Mouse (Mus musculus) lung, embryonic 16.5 days (tissue): ENCODE data around the gene Ttc14. TPM values are rescaled to one million over a fixed set of nuclear protein-coding genes. Genes with fewer than 3 reads are reported as not detected.
A peak's percentile ranks its signal among the peaks of the same experiment; 100 is the strongest.

Experiments
- ATAC-seq: fragments of 200-750 bp; cut with Nextera tagmentation; 2 replicates; pipeline ENCODE4 v1.8.0; 2017; ENCODE audit warnings: low read depth, mild to moderate bottlenecking, moderate library complexity
- H3K27ac ChIP-seq: fragments of 300-500 bp; sonication (generic); 2 replicates; pipeline ENCODE4 v1.5.1; 2014; ENCODE audit warnings: mild to moderate bottlenecking, control low read depth, low read length
- H3K27me3 ChIP-seq: fragments of 300-500 bp; sonication (generic); 2 replicates; pipeline ENCODE4 v1.6.1; 2014; ENCODE audit warnings: low read depth, low read length, mixed read lengths; ENCODE audit not compliant: control insufficient read depth, insufficient read depth
- H3K36me3 ChIP-seq: fragments of 300-500 bp; sonication (generic); 2 replicates; pipeline ENCODE4 v1.6.1; 2014; ENCODE audit warnings: low read length; ENCODE audit not compliant: control insufficient read depth, insufficient read depth
- H3K4me1 ChIP-seq: fragments of 300-500 bp; sonication (generic); replicated peaks from 2 replicates; pipeline ENCODE4 v1.6.1; 2014; ENCODE audit warnings: low read length, mixed read lengths; ENCODE audit not compliant: control insufficient read depth, insufficient read depth
- H3K4me2 ChIP-seq: fragments of 300-500 bp; sonication (generic); 2 replicates; pipeline ENCODE4 v1.6.1; 2014; ENCODE audit warnings: low read depth, low read length, control low read depth
- H3K4me3 ChIP-seq: fragments of 300-500 bp; sonication (generic); 2 replicates; pipeline ENCODE4 v1.5.1; 2014; ENCODE audit warnings: mild to moderate bottlenecking, low read length, control low read depth
- H3K9ac ChIP-seq: fragments of 300-500 bp; sonication (generic); 2 replicates; pipeline ENCODE4 v1.6.1; 2014; ENCODE audit warnings: low read length, control low read depth
- H3K9me3 ChIP-seq: fragments of 300-500 bp; sonication (generic); 2 replicates; pipeline ENCODE4 v1.6.1; 2016; ENCODE audit warnings: low read length; ENCODE audit not compliant: control insufficient read depth
- WGBS: fragments of 180-500 bp; shearing (Covaris S2); extraction: QIAGEN DNeasy Blood & Tissue Kit; methylation state at CpG from one replicate; pipeline ENCODE4 v1.1.7; 2014; 5-methylcytosine and 5-hydroxymethylcytosine counted together
- polyA plus RNA-seq: library from polyadenylated mRNA; unstranded; fragments of >200 nt; fragmentation: Nextera tagmentation; extraction: Ambion mirVana; gene quantifications from 2 replicates; pipeline ENCODE4 v1.2.1, GENCODE M21; 2015

The Ttc14 gene
- polyA plus RNA-seq, 1 experiment from 2014 or later: 58.4 TPM

- Histone ChIP-seq H3K4me1 (no peaks in the 10 kb centered on the region), H3K4me2 (peak within 1 kb of the TSS; percentile 78), H3K4me3 (peak within 1 kb of the TSS; percentile 53), H3K27ac (no peak within 1 kb of the TSS), H3K9me3 (no peaks in the 10 kb centered on the region), H3K9ac (peak within 1 kb of the TSS; percentile 70), H3K27me3 (no peaks in the 10 kb centered on the region), H3K36me3 (no peaks in the 10 kb centered on the region)
- ATAC-seq: peak; percentile 95
- 4% methylated on average over 26 of the region's 26 CpGs for WGBS
Measured at GRCm38 (mm10) chr3:33843801-33844632, 44.4 kb downstream of the Ttc14 start, which contains the start of gene Ccdc39. TSS of gene Ccdc39 (minus strand) at chr3:33844310.

GRCm38 (mm10) chr3:33846639-33847038, 47.0 kb downstream of the Ttc14 start:
- Histone ChIP-seq H3K27me3 (no peaks in the 10 kb centered on the region), H3K4me3 (no peak overlapping the region), H3K36me3 (no peaks in the 10 kb centered on the region), H3K9ac (no peak overlapping the region), H3K27ac (no peak overlapping the region), H3K4me2 (no peak overlapping the region), H3K9me3 (no peaks in the 10 kb centered on the region), H3K4me1 (no peaks in the 10 kb centered on the region)
- 61% methylated on average over 6 of the region's 6 CpGs for WGBS
- ATAC-seq: no peak

- Histone ChIP-seq H3K4me3 (no peak overlapping the region), H3K4me1 (no peaks in the 10 kb centered on the region), H3K9me3 (no peaks in the 10 kb centered on the region), H3K4me2 (no peak overlapping the region), H3K27ac (no peak overlapping the region), H3K9ac (no peak overlapping the region), H3K27me3 (no peaks in the 10 kb centered on the region), H3K36me3 (no peaks in the 10 kb centered on the region)
- no peak for ATAC-seq
- WGBS: 79% methylated on average over 4 of the region's 4 CpGs
Measured at GRCm38 (mm10) chr3:33850856-33851255, 51.2 kb downstream of the Ttc14 start.

GRCm38 (mm10) chr3:33853062-33853461, 53.4 kb downstream of the Ttc14 start:
- H3K4me2 ChIP-seq: no peak overlapping the region
- H3K9ac ChIP-seq: no peak overlapping the region
- H3K27me3 ChIP-seq: no peaks in the 10 kb centered on the region
- no peak for ATAC-seq
- 63% methylated on average over 1 of the region's 1 CpGs for WGBS
- no peak overlapping the region for H3K27ac ChIP-seq
- no peaks in the 10 kb centered on the region for H3K4me1 ChIP-seq
- no peaks in the 10 kb centered on the region for H3K36me3 ChIP-seq
- H3K4me3 ChIP-seq: no peak overlapping the region
- no peaks in the 10 kb centered on the region for H3K9me3 ChIP-seq

- Histone ChIP-seq H3K27ac (no peak overlapping the region), H3K9ac (no peak overlapping the region), H3K27me3 (no peaks in the 10 kb centered on the region), H3K4me2 (no peak overlapping the region), H3K4me1 (no peaks in the 10 kb centered on the region), H3K4me3 (no peak overlapping the region), H3K36me3 (no peaks in the 10 kb centered on the region), H3K9me3 (no peaks in the 10 kb centered on the region)
- no peak for ATAC-seq
- 81% methylated on average over 3 of the region's 3 CpGs for WGBS
Measured at GRCm38 (mm10) chr3:33858939-33859338, 59.3 kb downstream of the Ttc14 start.

- Histone ChIP-seq H3K4me1 (no peaks in the 10 kb centered on the region), H3K9me3 (no peaks in the 10 kb centered on the region), H3K4me2 (no peak overlapping the region), H3K9ac (no peak overlapping the region), H3K27ac (no peak overlapping the region), H3K27me3 (no peaks in the 10 kb centered on the region), H3K36me3 (no peaks in the 10 kb centered on the region), H3K4me3 (no peak overlapping the region)
- ATAC-seq: no peak
Measured at GRCm38 (mm10) chr3:33864000-33864540, 64.4 kb downstream of the Ttc14 start.

Other genes with a start within 250 kb of the Ttc14 start
- gene Ccdc39, start 44.5 kb downstream of the Ttc14 start, polyA plus RNA-seq: 11.8 and 12.9 TPM in 2 replicates
- 47.7 and 48.2 TPM in 2 replicates for gene Fxr1, start 220.1 kb downstream of the Ttc14 start, polyA plus RNA-seq